Mouse (Mus musculus) thymus, adult 2 months (tissue): ENCODE results near the gene Cul1.

Experiments
- CTCF ChIP-seq: fragments of 200-500 bp; IDR thresholded peaks from 2 replicates; pipeline ENCODE4 v1.5.1; 2012; ENCODE audit warnings: mild to moderate bottlenecking, control low read depth, low read length, moderate library complexity, borderline replicate concordance; ENCODE audit not compliant: control insufficient read depth, poor library complexity, insufficient read depth; ENCODE audit errors: extremely low read depth
- POLR2A ChIP-seq: fragments of 200-500 bp; IDR thresholded peaks from 2 replicates; pipeline ENCODE4 v1.6.1; 2012; ENCODE audit warnings: mild to moderate bottlenecking, low read length, control low read depth, moderate library complexity; ENCODE audit not compliant: control insufficient read depth, poor library complexity, insufficient read depth; ENCODE audit errors: extremely low read depth

DNA sequence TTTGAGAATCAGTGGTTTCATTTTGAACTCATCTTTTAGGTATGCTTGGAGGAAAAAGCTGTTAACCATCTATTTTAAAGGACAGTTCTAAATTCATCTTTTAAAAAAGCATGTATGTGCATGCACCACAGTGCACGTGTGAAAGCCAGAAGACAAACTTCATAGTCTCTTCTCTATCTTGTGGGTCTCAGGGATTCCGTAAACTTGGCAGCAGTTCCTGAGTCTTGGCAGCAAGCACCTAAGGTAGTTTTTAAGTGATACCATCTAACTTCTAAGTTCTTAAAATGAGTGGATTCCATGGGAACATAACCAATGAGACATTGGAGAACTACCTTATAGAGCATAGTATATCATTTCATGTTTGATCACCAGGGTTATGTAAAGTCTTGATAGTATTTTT lies 3.7 kb downstream of the Cul1 start:
- TF ChIP-seq CTCF, result no peak
- TF ChIP-seq POLR2A, result no peak
